Mouse (Mus musculus): Measurements from ENCODE around the gene Olfr222. TPM values are rescaled to one million over a fixed set of nuclear protein-coding genes. Genes with fewer than 3 reads are reported as not detected.
A peak's percentile ranks its signal among the peaks of the same experiment; 100 is the strongest.

The Olfr222 gene
- total and polyA plus RNA-seq, 2 experiments from 2014 or later = not detected

DNA sequence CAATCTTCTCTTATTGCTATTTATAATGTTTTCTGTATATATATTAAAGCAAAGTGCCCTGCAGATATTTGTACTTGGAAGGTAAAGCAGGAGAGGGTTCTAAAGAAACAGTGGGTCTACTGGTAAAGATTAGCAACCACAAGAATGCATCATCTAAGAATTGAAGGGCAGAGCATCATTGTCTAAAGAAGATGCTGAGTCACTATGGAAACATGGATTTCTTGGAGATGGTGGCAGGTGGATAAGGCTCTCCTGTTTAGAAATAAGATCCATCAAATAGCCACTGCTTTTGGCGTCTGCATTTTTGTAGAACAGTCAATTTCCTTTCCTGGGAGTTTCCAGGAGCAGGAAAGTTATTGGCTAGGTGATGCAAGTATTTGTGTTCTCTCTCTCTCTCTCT lies 26.3 kb upstream of the Olfr222 start:
- WGBS = 39% methylated on average over 1 of the region's 1 CpGs
- no peak overlapping the region for H3K9ac ChIP-seq (replicated peaks; ENCODE audit: low read depth, low read length)
- no peak overlapping the region for H3K27ac ChIP-seq (ENCODE audit: low read depth)
- H3K4me2 ChIP-seq (ENCODE audit: low read depth, low read length) = no peak overlapping the region
- ATAC-seq (ENCODE audit: insufficient read depth, low read depth) = no peak
- no peaks in the 10 kb centered on the region for H3K36me3 ChIP-seq (replicated peaks; ENCODE audit: control insufficient read depth, insufficient read depth, low read length)
- H3K4me1 ChIP-seq (ENCODE audit: control insufficient read depth, insufficient read depth) = no peaks in the 10 kb centered on the region
- H3K4me3 ChIP-seq (ENCODE audit: low read depth, low read length) = no peak overlapping the region
- TF ChIP-seq CTCF (IDR thresholded peaks at IDR 0.05; ENCODE audit: low read depth) (no peak), EP300 (IDR thresholded peaks at IDR 0.05; ENCODE audit: low read depth) (no peak)
- H3K27me3 ChIP-seq (ENCODE audit: control insufficient read depth, insufficient read depth, low read length) = no peaks in the 10 kb centered on the region
- DNase-seq (ENCODE audit: low spot score) = no peak
- no peaks in the 10 kb centered on the region for H3K9me3 ChIP-seq (replicated peaks; ENCODE audit: control insufficient read depth, low read length)

- 68% methylated on average over 3 of the region's 3 CpGs for WGBS
- no peaks in the 10 kb centered on the region for H3K36me3 ChIP-seq (replicated peaks; ENCODE audit: control insufficient read depth, insufficient read depth, low read length)
- H3K4me1 ChIP-seq (ENCODE audit: control insufficient read depth, insufficient read depth) = no peaks in the 10 kb centered on the region
- ATAC-seq (ENCODE audit: insufficient read depth, low read depth) (0 out of 2 replicates have a peak, but pooled peaks have one; percentile 33), DNase-seq (ENCODE audit: low spot score) (no peak)
- no peak for TF ChIP-seq EP300 (IDR thresholded peaks at IDR 0.05; ENCODE audit: low read depth)
- no peak for TF ChIP-seq CTCF (IDR thresholded peaks at IDR 0.05; ENCODE audit: low read depth)
- H3K4me2 ChIP-seq (ENCODE audit: low read depth, low read length) = no peak overlapping the region
- H3K27ac ChIP-seq (ENCODE audit: low read depth) = no peak overlapping the region
- H3K9ac ChIP-seq (replicated peaks; ENCODE audit: low read depth, low read length) = no peak overlapping the region
- H3K27me3 ChIP-seq (ENCODE audit: control insufficient read depth, insufficient read depth, low read length) = no peaks in the 10 kb centered on the region
- no peak overlapping the region for H3K4me3 ChIP-seq (ENCODE audit: low read depth, low read length)
- no peaks in the 10 kb centered on the region for H3K9me3 ChIP-seq (replicated peaks; ENCODE audit: control insufficient read depth, low read length)
Measured at GRCm38 (mm10) chr11:59600872-59601271, 24.8 kb upstream of the Olfr222 start.

GRCm38 (mm10) chr11:59599211-59599610 lies 23.2 kb upstream of the Olfr222 start:
- Histone ChIP-seq H3K4me3 (ENCODE audit: low read depth, low read length) (no peak overlapping the region), H3K9me3 (replicated peaks; ENCODE audit: control insufficient read depth, low read length) (no peaks in the 10 kb centered on the region), H3K4me2 (ENCODE audit: low read depth, low read length) (no peak overlapping the region), H3K9ac (replicated peaks; ENCODE audit: low read depth, low read length) (no peak overlapping the region), H3K36me3 (replicated peaks; ENCODE audit: control insufficient read depth, insufficient read depth, low read length) (no peaks in the 10 kb centered on the region), H3K27me3 (ENCODE audit: control insufficient read depth, insufficient read depth, low read length) (no peaks in the 10 kb centered on the region), H3K27ac (ENCODE audit: low read depth) (no peak overlapping the region), H3K4me1 (ENCODE audit: control insufficient read depth, insufficient read depth) (no peaks in the 10 kb centered on the region)
- no peak for TF ChIP-seq CTCF (IDR thresholded peaks at IDR 0.05; ENCODE audit: low read depth)
- TF ChIP-seq EP300 (IDR thresholded peaks at IDR 0.05; ENCODE audit: low read depth) = no peak
- WGBS = 47% methylated on average over 7 of the region's 7 CpGs
- no peak for DNase-seq (ENCODE audit: low spot score)
- ATAC-seq (ENCODE audit: insufficient read depth, low read depth) = no peak

- Histone ChIP-seq H3K27ac (ENCODE audit: low read depth) (no peak overlapping the region), H3K4me3 (ENCODE audit: low read depth, low read length) (no peak overlapping the region), H3K9me3 (replicated peaks; ENCODE audit: control insufficient read depth, low read length) (no peaks in the 10 kb centered on the region), H3K36me3 (replicated peaks; ENCODE audit: control insufficient read depth, insufficient read depth, low read length) (no peaks in the 10 kb centered on the region), H3K9ac (replicated peaks; ENCODE audit: low read depth, low read length) (no peak overlapping the region), H3K4me2 (ENCODE audit: low read depth, low read length) (no peak overlapping the region), H3K4me1 (ENCODE audit: control insufficient read depth, insufficient read depth) (no peaks in the 10 kb centered on the region), H3K27me3 (ENCODE audit: control insufficient read depth, insufficient read depth, low read length) (no peaks in the 10 kb centered on the region)
- no peak for DNase-seq (ENCODE audit: low spot score)
- TF ChIP-seq EP300 (IDR thresholded peaks at IDR 0.05; ENCODE audit: low read depth) = no peak
- no peak for TF ChIP-seq CTCF (IDR thresholded peaks at IDR 0.05; ENCODE audit: low read depth)
- 74% methylated on average over 8 of the region's 8 CpGs for WGBS
- ATAC-seq (ENCODE audit: insufficient read depth, low read depth) = no peak
Measured at GRCm38 (mm10) chr11:59596950-59597349, 20.9 kb upstream of the Olfr222 start.

DNA sequence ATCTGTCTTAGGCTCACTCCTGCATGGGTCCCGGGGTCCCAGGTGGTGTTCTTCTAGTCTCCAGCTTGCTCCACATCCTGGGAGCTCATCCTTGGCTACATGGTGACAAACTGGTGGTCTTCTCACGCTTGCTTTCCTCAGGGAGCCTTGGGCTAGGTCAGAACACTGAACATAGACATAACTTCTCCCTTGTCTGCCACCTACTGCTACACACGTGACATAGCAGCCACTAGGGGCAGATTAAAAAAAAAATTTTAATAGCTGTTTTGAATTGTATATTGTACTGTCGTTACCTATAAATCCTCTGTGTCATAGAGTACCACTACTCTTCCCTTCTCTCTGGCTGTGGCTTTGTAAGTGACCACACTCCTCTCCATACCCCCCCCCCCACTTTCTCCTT lies 20.1 kb upstream of the Olfr222 start:
- Histone ChIP-seq H3K36me3 (replicated peaks; ENCODE audit: control insufficient read depth, insufficient read depth, low read length) (no peaks in the 10 kb centered on the region), H3K9ac (replicated peaks; ENCODE audit: low read depth, low read length) (no peak overlapping the region), H3K4me2 (ENCODE audit: low read depth, low read length) (no peak overlapping the region), H3K4me3 (ENCODE audit: low read depth, low read length) (no peak overlapping the region), H3K9me3 (replicated peaks; ENCODE audit: control insufficient read depth, low read length) (no peaks in the 10 kb centered on the region), H3K27ac (ENCODE audit: low read depth) (no peak overlapping the region), H3K4me1 (ENCODE audit: control insufficient read depth, insufficient read depth) (no peaks in the 10 kb centered on the region), H3K27me3 (ENCODE audit: control insufficient read depth, insufficient read depth, low read length) (no peaks in the 10 kb centered on the region)
- 37% methylated on average over 4 of the region's 4 CpGs for WGBS
- ATAC-seq (ENCODE audit: insufficient read depth, low read depth) = no peak
- DNase-seq (ENCODE audit: low spot score) = no peak
- no peak for TF ChIP-seq EP300 (IDR thresholded peaks at IDR 0.05; ENCODE audit: low read depth)
- peak; percentile 37 for TF ChIP-seq CTCF (IDR thresholded peaks at IDR 0.05; ENCODE audit: low read depth)

GRCm38 (mm10) chr11:59593189-59593588 lies 17.2 kb upstream of the Olfr222 start, which contains the start of gene Olfr223:
Olfr223 (minus strand) TSS chr11:59593289.
- H3K4me3 ChIP-seq (ENCODE audit: low read depth, low read length) = no peak within 1 kb of the TSS
- H3K36me3 ChIP-seq (replicated peaks; ENCODE audit: control insufficient read depth, insufficient read depth, low read length) = no peaks in the 10 kb centered on the region
- 68% methylated on average over 6 of the region's 6 CpGs for WGBS
- H3K27ac ChIP-seq (ENCODE audit: low read depth) = no peak within 1 kb of the TSS
- no peak within 1 kb of the TSS for H3K4me2 ChIP-seq (ENCODE audit: low read depth, low read length)
- no peaks in the 10 kb centered on the region for H3K27me3 ChIP-seq (ENCODE audit: control insufficient read depth, insufficient read depth, low read length)
- H3K4me1 ChIP-seq (ENCODE audit: control insufficient read depth, insufficient read depth) = no peaks in the 10 kb centered on the region
- TF ChIP-seq EP300 (IDR thresholded peaks at IDR 0.05; ENCODE audit: low read depth) (no peak), CTCF (IDR thresholded peaks at IDR 0.05; ENCODE audit: low read depth) (no peak)
- no peak for DNase-seq (ENCODE audit: low spot score)
- ATAC-seq (ENCODE audit: insufficient read depth, low read depth) = no peak
- H3K9me3 ChIP-seq (replicated peaks; ENCODE audit: control insufficient read depth, low read length) = no peaks in the 10 kb centered on the region
- H3K9ac ChIP-seq (replicated peaks; ENCODE audit: low read depth, low read length) = no peak within 1 kb of the TSS
